Mouse (Mus musculus) hindbrain, postnatal 0 days (tissue): ENCODE measurements at regions not wholly inside any gene's neighbourhood (a gene's known extent, or its start where the extent isn't known, plus 50 kb on each side); places are given as distances from the start of the nearest gene placed in this dataset.

ENCODE experiments used
- ATAC-seq: fragments of 200-750 bp; cut with Nextera tagmentation; 2 replicates; pipeline ENCODE4 v1.8.0; 2017; ENCODE audit warnings: mild to moderate bottlenecking, moderate TSS enrichment, moderate library complexity
- DNase-seq: peaks from one replicate; pipeline ENCODE4 v3.0.0-alpha.2; 2015; ENCODE audit warnings: low spot score
- H3K27ac ChIP-seq: fragments of 300-500 bp; sonication (generic); 2 replicates; pipeline ENCODE4 v1.5.1; 2014; ENCODE audit warnings: mild to moderate bottlenecking
- H3K27me3 ChIP-seq: fragments of 300-500 bp; sonication (generic); 2 replicates; pipeline ENCODE4 v1.6.1; 2014; ENCODE audit warnings: low read length, mixed read lengths; ENCODE audit not compliant: insufficient read depth
- H3K36me3 ChIP-seq: fragments of 300-500 bp; sonication (generic); 2 replicates; pipeline ENCODE4 v1.6.1; 2014; ENCODE audit warnings: low read length, mixed read lengths; ENCODE audit not compliant: insufficient read depth
- H3K4me1 ChIP-seq: fragments of 300-500 bp; sonication (generic); 2 replicates; pipeline ENCODE4 v1.6.1; 2014; ENCODE audit warnings: antibody characterized with exemption, low read length, mixed read lengths; ENCODE audit not compliant: insufficient read depth
- H3K4me2 ChIP-seq: fragments of 300-500 bp; sonication (generic); 2 replicates; pipeline ENCODE4 v1.6.1; 2014; ENCODE audit warnings: low read depth, mild to moderate bottlenecking, low read length, moderate library complexity, mixed read lengths
- H3K4me3 ChIP-seq: fragments of 300-500 bp; sonication (generic); 2 replicates; pipeline ENCODE4 v1.5.1; 2014; ENCODE audit warnings: low read length
- H3K9ac ChIP-seq: fragments of 300-500 bp; sonication (generic); replicated peaks from 2 replicates; pipeline ENCODE4 v1.6.1; 2014; ENCODE audit warnings: mild to moderate bottlenecking, low read length, moderate library complexity, mixed read lengths
- H3K9me3 ChIP-seq: fragments of 300-500 bp; sonication (generic); 2 replicates; pipeline ENCODE4 v1.6.1; 2016; ENCODE audit warnings: low read length, mixed read lengths
- CTCF ChIP-seq: IDR thresholded peaks from 2 replicates; pipeline ENCODE4 v1.5.1; 2016; ENCODE audit warnings: antibody characterized with exemption, control low read depth, low read depth
- WGBS: fragments of 180-500 bp; shearing (Covaris S2); extraction: QIAGEN DNeasy Blood & Tissue Kit; methylation state at CpG from one replicate; pipeline ENCODE4 v1.1.7; 2014; 5-methylcytosine and 5-hydroxymethylcytosine counted together

GRCm38 (mm10) chr4:10510013-10510412 lies 364.3 kb upstream of the 2610301B20Rik start:
- no peak for TF ChIP-seq CTCF
- no peaks in the 10 kb centered on the region for H3K27me3 ChIP-seq
- no peak for ATAC-seq
- WGBS: 74% methylated on average over 3 of the region's 3 CpGs
- no peak overlapping the region for H3K4me2 ChIP-seq
- no peak overlapping the region for H3K27ac ChIP-seq
- H3K4me1 ChIP-seq: no peaks in the 10 kb centered on the region
- H3K9ac ChIP-seq: no peak overlapping the region
- no peaks in the 10 kb centered on the region for H3K36me3 ChIP-seq
- H3K9me3 ChIP-seq: no peaks in the 10 kb centered on the region
- no peak for DNase-seq
- H3K4me3 ChIP-seq: no peak overlapping the region

GRCm38 (mm10) chr4:10550711-10551305 lies 323.5 kb upstream of the 2610301B20Rik start:
- Histone ChIP-seq H3K9ac (no peak overlapping the region), H3K27ac (no peak overlapping the region), H3K4me1 (no peaks in the 10 kb centered on the region), H3K4me3 (no peak overlapping the region), H3K36me3 (no peaks in the 10 kb centered on the region), H3K9me3 (no peaks in the 10 kb centered on the region), H3K27me3 (no peaks in the 10 kb centered on the region), H3K4me2 (no peak overlapping the region)
- WGBS: 17% methylated on average over 2 of the region's 2 CpGs
- no peak for TF ChIP-seq CTCF
- DNase-seq (no peak), ATAC-seq (no peak)

DNA sequence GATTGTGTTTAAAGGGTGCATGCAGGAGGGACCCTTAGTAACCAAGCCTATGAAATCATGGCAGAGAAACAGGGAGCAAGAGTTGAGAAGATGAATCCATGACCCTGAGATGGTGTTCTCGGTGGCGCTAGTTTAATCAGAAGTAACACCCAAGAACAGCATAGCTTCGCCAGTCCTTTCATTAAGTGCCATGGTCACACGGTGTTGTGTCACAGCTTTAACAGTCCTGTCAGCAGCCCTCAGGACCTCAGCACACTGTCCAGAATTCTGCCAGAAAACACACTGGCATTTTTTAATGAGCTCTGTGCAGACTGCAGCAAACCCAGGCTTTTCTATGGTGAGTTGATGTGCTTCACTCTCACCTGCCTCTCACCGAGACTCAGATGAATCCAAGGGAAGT lies 320.6 kb upstream of the 2610301B20Rik start:
- no peak for DNase-seq
- no peaks in the 10 kb centered on the region for H3K36me3 ChIP-seq
- H3K27me3 ChIP-seq: no peaks in the 10 kb centered on the region
- H3K27ac ChIP-seq: no peak overlapping the region
- WGBS: 90% methylated on average over 5 of the region's 5 CpGs
- no peak for TF ChIP-seq CTCF
- no peaks in the 10 kb centered on the region for H3K9me3 ChIP-seq
- no peaks in the 10 kb centered on the region for H3K4me1 ChIP-seq
- ATAC-seq: no peak
- no peak overlapping the region for H3K4me2 ChIP-seq
- no peak overlapping the region for H3K4me3 ChIP-seq
- no peak overlapping the region for H3K9ac ChIP-seq

DNA sequence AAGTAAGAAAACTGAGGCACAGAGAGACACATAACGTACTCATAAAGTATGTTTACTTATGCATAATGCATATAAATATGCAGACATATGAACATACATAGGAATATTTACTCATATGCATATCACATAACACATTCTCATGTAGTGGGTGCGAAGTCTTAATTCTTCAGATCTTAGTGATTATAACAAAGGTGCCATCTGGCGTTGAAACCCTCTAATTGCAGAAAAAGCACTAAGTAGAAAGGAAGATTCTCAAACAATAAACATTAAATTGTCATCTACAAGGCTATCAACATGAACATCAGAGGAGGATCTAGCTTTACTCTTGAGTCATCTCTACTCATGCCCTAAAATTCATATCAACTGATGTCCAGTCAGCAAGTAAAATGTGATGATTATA lies 314.2 kb upstream of the 2610301B20Rik start:
- Histone ChIP-seq H3K4me2 (no peak overlapping the region), H3K36me3 (no peaks in the 10 kb centered on the region), H3K27me3 (no peaks in the 10 kb centered on the region), H3K9ac (no peak overlapping the region), H3K4me1 (no peaks in the 10 kb centered on the region), H3K9me3 (no peaks in the 10 kb centered on the region), H3K27ac (no peak overlapping the region), H3K4me3 (no peak overlapping the region)
- ATAC-seq: no peak
- no peak for DNase-seq
- no peak for TF ChIP-seq CTCF
- WGBS: 81% methylated on average over 3 of the region's 3 CpGs

DNA sequence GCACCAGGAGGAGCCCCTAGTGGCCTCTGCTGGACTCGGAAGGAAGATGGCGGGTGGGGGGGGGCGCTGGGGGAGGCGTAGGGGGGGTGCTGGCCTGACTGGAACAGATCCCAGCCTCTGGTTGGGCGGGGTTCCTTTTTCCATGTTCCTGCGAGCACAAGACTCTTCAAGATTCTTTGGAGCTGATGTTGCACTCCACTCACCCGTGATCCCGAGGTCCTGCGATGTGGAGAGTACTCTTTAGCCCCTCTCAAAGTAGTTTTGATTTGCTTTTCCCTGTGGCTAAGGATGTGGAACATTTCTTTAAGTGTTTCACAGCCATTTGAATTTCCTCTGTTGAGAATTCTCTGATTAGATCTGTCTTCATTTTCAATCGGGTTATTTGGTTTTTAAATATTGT lies 269.8 kb upstream of the 2610301B20Rik start:
- Histone ChIP-seq H3K9me3 (no peaks in the 10 kb centered on the region), H3K27me3 (no peaks in the 10 kb centered on the region), H3K36me3 (no peaks in the 10 kb centered on the region), H3K27ac (no peak overlapping the region), H3K9ac (no peak overlapping the region), H3K4me2 (no peak overlapping the region), H3K4me3 (no peak overlapping the region), H3K4me1 (no peaks in the 10 kb centered on the region)
- ATAC-seq: no peak
- 87% methylated on average over 10 of the region's 10 CpGs for WGBS
- DNase-seq: no peak
- TF ChIP-seq CTCF: no peak

DNA sequence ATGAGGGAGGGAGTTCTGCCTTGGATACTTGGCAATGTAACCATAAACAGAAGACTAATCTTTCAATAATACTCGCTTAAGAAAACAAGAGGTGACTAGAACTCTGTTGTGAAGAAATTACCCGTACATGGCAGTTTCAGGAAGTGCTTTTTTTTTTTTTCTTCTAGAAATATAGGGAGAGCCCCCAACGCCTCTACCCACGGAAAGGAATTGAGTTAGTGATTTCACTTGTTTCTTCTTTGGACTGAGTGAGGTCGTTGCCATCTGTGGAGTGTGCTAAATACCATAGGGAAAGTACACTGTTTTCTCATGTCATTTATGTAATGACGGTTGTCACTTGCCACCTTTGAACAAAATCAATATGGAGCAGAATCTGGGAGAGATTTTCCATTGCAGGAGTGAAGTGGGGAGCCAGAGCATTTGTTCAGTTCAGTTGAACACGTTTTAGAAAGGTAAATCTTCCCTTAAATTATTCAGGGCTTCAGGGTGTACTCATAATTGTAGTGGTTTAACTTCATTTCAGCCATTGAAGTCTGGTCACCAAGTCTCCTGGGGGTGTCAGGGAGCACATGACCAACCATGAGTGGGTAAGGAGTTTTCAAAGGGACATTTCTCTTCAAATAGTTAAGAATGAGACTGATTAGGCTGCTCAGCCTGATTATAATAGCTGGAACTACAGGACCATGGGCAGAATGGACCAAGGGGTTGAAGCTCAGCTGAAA lies 266.3 kb upstream of the 2610301B20Rik start:
- Histone ChIP-seq H3K36me3 (no peaks in the 10 kb centered on the region), H3K27ac (no peak overlapping the region), H3K4me1 (no peaks in the 10 kb centered on the region), H3K4me2 (no peak overlapping the region), H3K9ac (no peak overlapping the region), H3K27me3 (no peaks in the 10 kb centered on the region), H3K9me3 (no peaks in the 10 kb centered on the region), H3K4me3 (no peak overlapping the region)
- DNase-seq (no peak), ATAC-seq (no peak)
- no peak for TF ChIP-seq CTCF
- WGBS: 73% methylated on average over 7 of the region's 7 CpGs

DNA sequence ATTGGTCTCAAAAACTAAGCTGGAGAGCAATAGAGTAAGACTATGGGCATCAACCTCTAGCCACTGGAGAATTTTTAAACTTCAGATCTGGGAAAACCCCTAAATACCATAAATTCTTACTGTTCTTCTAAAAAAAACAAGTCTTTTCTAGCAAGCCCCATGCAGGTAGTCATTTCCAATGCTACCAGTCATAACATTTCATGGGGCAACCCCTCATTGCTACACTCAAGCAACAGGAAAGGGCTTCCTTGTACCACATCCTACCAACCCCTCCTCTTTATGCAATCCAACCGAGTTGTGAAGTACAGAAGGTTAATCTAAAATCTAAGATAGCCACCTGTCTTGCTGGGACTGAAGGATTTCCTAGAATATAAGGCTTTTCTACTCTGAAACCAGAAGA lies 263.5 kb upstream of the 2610301B20Rik start:
- WGBS: 62% methylated on average over 1 of the region's 1 CpGs
- H3K36me3 ChIP-seq: no peaks in the 10 kb centered on the region
- no peak overlapping the region for H3K27ac ChIP-seq
- no peak overlapping the region for H3K4me2 ChIP-seq
- ATAC-seq (no peak), DNase-seq (no peak)
- H3K9me3 ChIP-seq: no peaks in the 10 kb centered on the region
- H3K9ac ChIP-seq: no peak overlapping the region
- TF ChIP-seq CTCF: no peak
- no peak overlapping the region for H3K4me3 ChIP-seq
- H3K27me3 ChIP-seq: no peaks in the 10 kb centered on the region
- no peaks in the 10 kb centered on the region for H3K4me1 ChIP-seq
